In genomic region chr6:72824971-72825737, GRCm38 (mm10) we compare ENCODE assay signal across 8 mouse cellular contexts. TPM values are rescaled to one million over a fixed set of nuclear protein-coding genes. Genes with fewer than 3 reads are reported as not detected.
DNase-seq lines count a peak whose midpoint lies in the region; ATAC-seq and TF ChIP-seq lines count a peak whose summit lies in the region.

No protein-coding gene starts in this region.

- H3K36me3 ChIP-seq in testis, adult 2 months (ENCODE audit: control insufficient read depth, insufficient read depth, low read length): no peaks in the 10 kb centered on the region
- no peaks in the 10 kb centered on the region for H3K36me3 ChIP-seq in heart, embryonic 14.5 days (ENCODE audit: control insufficient read depth, insufficient read depth, low read length)

- WGBS in heart, embryonic 14.5 days: 4% methylated on average over 26 of the region's 26 CpGs

- no peak for DNase-seq in testis, postnatal 10 days (ENCODE audit: low spot score)
- peak; percentile 17 to 25 for DNase-seq in kidney, postnatal 36 days
- DNase-seq in neural tube, embryonic 10.5 days (ENCODE audit: extremely low spot score, low spot score): peak; percentile 52
- no peak for DNase-seq in adrenal gland, adult 18-20 months (ENCODE audit: low spot score in 2 of 2)
- no peak for DNase-seq in c-Kit-positive CD71-positive TER-119-positive erythroid progenitor cells, embryonic 14.5 days (ENCODE audit: low spot score)
- DNase-seq in adrenal gland, postnatal 25 days: no peak

- peak overlapping the region; percentile 72 for H3K4me2 ChIP-seq in heart, embryonic 14.5 days (ENCODE audit: low read length)

- no peak for ATAC-seq in heart, embryonic 14.5 days (ENCODE audit: insufficient number of reproducible peaks, insufficient read depth, low FRiP score, low read depth)

- TF ChIP-seq POLR2A in testis, adult 2 months (IDR thresholded peaks at IDR 0.05; ENCODE audit: control insufficient read depth, low read depth, low read length): no peak

- H3K27ac ChIP-seq in testis, adult 2 months (ENCODE audit: control insufficient read depth, insufficient read depth, low read depth, low read length): no peak overlapping the region
- peak overlapping the region; percentile 62 to 72 for H3K27ac ChIP-seq in heart, embryonic 14.5 days (replicated peaks in 1 of 2; ENCODE audit: control insufficient read depth in 1 of 2, insufficient read depth in 1 of 2, low read depth in 2 of 2, low read length in 2 of 2)

- H3K27me3 ChIP-seq in testis, adult 2 months (ENCODE audit: control insufficient read depth, insufficient read depth, low read length): no peaks in the 10 kb centered on the region
- 0 out of 2 replicates have a peak, but pooled peaks cover 9% of the 10 kb centered on the region for H3K27me3 ChIP-seq in heart, embryonic 14.5 days (ENCODE audit: control insufficient read depth, insufficient read depth, low read length)

- no peaks in the 10 kb centered on the region for H3K9me3 ChIP-seq in heart, embryonic 14.5 days (ENCODE audit: control insufficient read depth, low read length)

- H3K9ac ChIP-seq in heart, embryonic 14.5 days (ENCODE audit: low read length): peak overlapping the region; percentile 56

- H3K4me3 ChIP-seq in testis, adult 2 months (ENCODE audit: control insufficient read depth, low read depth, low read length): peak overlapping the region; percentile 69
- peak overlapping the region; percentile 32 to 34 for H3K4me3 ChIP-seq in heart, embryonic 14.5 days (ENCODE audit: control insufficient read depth in 1 of 2, insufficient read depth in 1 of 2, low read depth in 1 of 2, low read length in 2 of 2)

- TF ChIP-seq CTCF in testis, adult 2 months (IDR thresholded peaks at IDR 0.05; ENCODE audit: control insufficient read depth, insufficient read depth, insufficient replicate concordance, low read depth, low read length): no peak

- peaks cover 4% of the 10 kb centered on the region for H3K4me1 ChIP-seq in testis, adult 2 months (ENCODE audit: control insufficient read depth, insufficient read depth, low read length)
- peaks cover 4 to 13% of the 10 kb centered on the region in 2 experiments for H3K4me1 ChIP-seq in heart, embryonic 14.5 days (ENCODE audit: control insufficient read depth in 2 of 2, insufficient read depth in 2 of 2, low read length in 2 of 2)

RNA-seq across cellular contexts. Expression of gene Tcf7l1, which starts 36.1 kb away (rescaled TPM):
- 3.0 and 3.5 TPM in 2 replicates for polyA plus RNA-seq in testis, adult 2 months (2012; rRNA removed)
- polyA plus RNA-seq in heart, embryonic 14.5 days (2014; fragmentation: Nextera tagmentation; extraction: Ambion mirVana): 15.7 and 17.4 TPM in 2 replicates
- total RNA-seq in adrenal gland, adult 18-20 months (2021): 10 to 100 TPM in 1 of 2 experiments, 1 to 10 TPM in 1; 10.0 to 11.5 TPM
- total RNA-seq in adrenal gland, postnatal 25 days (2021): 10.0 and 13.1 TPM in 2 replicates

Comparison
In these comparisons a context has a peak if more than half of its experiments do, and no peak if none do; other contexts are left out.
1. DNase-seq: peak in kidney, postnatal 36 days (2 of 2) and neural tube, embryonic 10.5 days (single experiment); none in testis, postnatal 10 days (single experiment), adrenal gland, adult 18-20 months (0 of 2), c-Kit-positive CD71-positive TER-119-positive erythroid progenitor cells, embryonic 14.5 days (single experiment) and adrenal gland, postnatal 25 days (single experiment).